Mouse (Mus musculus): ENCODE measurements around the gene Krt77.

DNA sequence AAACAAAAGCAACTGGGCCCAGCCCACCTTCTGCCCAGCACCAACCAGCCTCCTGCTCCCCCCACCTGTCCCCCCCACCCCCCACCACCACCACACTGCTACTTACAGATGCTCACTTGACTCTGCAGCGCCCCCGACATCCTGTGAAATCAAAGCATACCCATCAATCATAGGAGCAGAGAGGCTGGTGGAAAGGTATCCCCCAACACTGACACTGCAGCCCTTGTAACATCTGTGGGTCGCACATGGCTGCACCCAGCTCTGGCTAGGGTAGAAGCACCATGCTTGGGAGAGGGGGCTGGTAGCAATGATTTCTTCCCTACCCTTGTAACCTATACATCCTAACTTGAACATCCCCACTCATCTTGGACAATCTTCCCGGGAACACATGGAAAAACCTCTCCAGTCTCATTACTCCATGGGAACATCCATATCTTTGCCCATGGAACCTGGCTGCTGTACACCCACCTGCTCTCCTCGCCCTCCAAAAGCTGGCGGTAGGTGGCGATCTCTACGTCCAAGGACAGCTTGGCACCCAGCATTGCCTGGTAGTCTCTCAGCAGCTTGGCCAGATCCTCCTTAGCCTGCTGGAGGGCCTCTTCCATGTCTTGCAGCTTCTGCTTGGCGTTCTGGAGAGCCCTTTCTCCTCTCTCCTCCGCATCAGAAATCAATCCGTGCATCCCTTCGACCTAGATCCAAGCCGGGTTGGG lies 8.9 kb downstream of the Krt77 start:
- no peak for TF ChIP-seq CTCF (IDR thresholded peaks at IDR 0.05; ENCODE audit: extremely low read depth, insufficient read depth, low read length)
- no peak for TF ChIP-seq POLR2A (IDR thresholded peaks at IDR 0.05; ENCODE audit: extremely low read depth, insufficient read depth, low read length)

All from cortical plate, adult 2 months (tissue).